Mouse (Mus musculus) A20 (cell line): ENCODE measurements around the gene Lamb3.

Experiments
- DNase-seq: peaks from one replicate; pipeline ENCODE4 v3.0.0-alpha.2; 2011; ENCODE audit warnings: low read depth, low spot score

Gene Lamb3

DNA sequence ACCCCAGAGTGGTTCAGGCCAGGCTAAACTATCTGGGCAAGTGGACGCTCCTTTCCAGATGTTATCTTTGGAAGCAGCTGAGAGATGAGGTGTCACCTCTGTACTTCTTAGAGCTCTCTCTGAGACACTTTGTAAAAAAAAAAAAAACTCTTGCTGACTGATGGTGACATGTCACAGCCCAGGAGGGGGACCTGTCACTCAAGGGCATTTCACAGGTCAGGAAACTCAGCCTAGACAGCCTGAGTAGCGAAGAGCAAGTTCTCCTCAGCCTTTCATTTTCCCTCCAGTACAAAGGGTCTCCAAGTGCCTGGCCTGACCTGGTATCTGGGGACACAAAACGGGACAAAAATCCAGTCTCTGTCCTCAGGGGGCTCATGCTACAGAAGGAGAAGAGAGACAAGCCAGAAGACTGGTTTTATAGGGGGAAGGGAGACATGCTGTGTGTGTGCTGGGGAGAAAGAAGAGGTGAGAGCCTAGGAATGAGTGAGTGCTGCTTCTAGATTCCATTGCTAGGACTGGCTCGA is 130.3 kb downstream of the Lamb3 start:
- DNase-seq = no peak

DNA sequence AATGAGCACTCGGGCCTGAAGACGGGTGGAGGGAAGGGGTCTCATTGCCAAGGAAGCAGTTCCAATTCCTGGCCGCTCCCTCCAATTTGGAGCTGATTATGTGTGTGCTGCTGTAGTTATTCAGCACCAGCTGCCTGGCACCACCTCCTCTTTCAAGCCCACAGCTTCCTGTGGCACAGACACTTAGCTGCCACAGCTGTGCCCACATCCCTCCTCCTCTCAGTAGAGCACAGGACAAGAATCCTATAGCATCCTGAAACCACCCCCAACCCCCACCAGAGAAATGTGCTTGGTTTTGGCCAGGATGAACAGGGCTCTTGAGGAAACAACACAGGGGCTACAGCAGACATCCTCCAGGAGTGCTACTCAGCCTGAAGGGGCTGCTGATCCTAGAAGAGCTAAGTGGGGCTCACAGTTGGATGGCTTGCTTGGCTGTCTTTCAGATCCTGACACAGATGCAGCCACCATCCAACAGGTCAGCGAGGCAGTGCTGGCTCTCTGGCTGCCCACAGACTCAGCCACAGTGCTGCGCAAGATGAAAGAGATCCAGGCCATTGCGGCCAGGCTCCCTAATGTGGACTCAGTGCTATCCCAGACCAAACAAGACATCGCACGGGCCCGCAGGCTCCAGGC is 131.0 kb downstream of the Lamb3 start:
- DNase-seq = no peak

DNA sequence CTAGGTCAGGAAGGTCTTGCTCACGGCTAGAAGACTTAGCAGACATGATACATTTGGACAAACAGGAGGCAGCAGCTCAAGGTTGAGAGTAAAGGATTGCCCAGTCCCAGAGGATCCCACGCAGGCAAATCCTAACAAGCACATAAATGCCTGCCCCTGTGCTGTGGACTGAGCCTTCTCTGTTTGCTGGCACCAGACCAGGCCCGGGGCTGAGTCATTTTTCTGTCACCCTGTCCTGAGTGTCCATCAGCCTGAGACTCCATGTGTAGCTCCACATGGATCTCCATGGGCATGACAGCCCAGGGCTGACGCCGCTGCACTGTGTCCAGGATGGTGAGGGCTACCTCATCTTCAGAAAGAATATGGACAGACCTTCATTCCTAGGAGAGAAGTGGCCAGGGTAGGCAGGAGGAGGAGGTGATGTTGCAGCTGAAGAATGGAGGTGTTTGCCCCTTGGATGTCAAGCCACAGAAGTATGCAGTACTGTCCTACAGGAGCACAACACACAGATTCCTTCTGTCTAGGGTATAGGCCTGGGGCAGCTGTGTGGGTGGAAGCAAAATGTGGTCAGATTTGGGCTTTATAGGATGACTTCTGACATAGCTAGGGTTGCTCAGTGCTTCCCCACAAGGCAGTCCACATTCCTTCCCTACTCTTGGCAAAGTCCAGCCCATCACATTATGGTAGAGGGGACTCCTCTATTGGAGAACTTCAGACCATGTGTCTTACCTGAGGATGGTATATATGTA is 134.9 kb downstream of the Lamb3 start:
- DNase-seq = no peak

DNA sequence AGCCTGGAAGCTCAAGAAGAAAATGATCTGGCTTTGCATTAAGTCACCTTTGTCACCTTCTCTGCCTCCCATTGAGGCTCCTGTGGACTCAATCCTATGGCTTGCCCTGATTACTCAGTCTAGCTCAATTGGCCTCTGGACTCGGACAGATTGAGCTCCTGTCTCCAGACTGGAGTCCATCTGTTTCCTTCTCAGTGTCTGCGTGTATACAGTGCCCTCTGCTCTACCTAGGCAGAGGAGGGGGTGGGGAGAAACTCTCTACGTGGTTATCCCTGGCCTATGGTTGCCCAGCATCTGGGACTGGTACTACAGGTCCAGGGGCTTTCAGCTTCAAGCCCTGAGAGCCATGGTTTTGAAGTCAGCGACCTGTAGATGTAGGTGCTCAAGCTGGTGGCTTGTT is 136.4 kb downstream of the Lamb3 start:
- no peak for DNase-seq

DNA sequence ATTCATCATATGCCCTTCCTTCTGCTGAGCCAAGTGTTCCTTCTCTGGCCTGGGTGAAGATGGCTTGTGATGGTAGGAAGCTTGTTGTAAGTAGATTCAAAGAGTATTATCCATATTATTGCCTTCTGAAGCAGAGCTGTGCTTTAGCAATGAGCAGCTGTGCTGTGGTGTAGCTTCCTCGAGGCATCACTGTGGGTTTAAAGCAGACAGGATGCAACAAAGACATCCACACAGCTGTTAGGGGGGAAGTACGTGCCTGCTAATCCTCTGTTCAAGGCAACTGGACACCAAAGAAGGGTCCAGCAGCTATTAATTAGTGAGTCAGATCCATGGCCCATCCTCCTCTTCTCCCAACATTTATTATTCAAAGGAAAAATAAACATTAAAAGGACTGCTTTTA is 137.5 kb downstream of the Lamb3 start:
- DNase-seq = no peak

DNA sequence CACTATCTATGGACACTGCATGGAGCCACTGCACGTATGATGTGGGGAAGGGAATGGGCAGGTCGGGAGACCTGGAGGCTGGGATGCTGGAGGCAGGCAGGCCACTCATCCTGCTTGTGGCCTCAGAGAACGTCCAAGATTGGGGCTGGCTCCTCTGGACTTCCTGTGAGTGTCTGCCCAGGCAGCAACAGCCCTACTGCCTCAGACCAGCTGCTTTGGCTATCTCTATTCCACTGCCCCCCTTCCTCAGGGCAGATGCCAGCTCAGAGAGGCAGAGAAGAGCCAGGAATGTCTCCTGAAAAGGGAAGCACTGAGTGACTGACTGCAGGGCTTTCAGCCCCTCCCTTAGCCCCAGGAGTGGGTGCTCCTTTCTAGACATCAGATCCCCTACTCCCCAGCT is 139.4 kb downstream of the Lamb3 start:
- no peak for DNase-seq

DNA sequence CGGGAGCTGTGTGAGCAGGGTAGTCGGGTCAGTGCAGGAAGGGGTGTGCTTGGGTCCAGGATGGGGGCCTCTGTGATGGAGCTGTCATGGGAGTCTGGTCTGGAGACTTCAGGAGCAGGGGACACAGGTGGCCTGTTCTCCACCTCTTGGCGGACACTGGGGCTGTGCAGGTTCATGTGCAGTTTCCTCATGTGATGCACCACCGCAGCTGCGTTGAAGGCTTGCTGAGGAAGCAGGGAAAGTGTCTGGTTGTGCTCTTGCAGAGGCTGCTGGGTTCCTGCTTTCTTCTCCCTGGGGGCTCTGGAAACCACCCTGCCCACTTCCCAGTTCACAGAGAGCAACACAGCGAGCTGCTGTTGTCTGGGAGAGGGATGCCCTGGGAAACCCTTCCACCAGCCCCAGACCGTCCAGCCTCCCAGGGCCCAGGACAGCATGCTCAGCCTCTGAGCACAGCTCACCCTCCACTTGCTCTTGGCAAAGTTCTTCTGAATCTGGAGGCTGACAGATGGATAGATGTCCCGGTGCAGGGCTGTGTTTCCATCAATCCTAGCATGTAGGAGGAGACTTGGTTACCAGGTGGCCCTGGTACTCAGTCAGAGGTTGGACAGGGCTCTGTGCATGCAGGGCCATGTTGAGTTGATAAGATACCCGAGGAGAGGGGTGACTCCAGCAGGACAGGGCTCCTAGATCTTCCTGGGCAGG is 140.9 kb downstream of the Lamb3 start:
- no peak for DNase-seq

DNA sequence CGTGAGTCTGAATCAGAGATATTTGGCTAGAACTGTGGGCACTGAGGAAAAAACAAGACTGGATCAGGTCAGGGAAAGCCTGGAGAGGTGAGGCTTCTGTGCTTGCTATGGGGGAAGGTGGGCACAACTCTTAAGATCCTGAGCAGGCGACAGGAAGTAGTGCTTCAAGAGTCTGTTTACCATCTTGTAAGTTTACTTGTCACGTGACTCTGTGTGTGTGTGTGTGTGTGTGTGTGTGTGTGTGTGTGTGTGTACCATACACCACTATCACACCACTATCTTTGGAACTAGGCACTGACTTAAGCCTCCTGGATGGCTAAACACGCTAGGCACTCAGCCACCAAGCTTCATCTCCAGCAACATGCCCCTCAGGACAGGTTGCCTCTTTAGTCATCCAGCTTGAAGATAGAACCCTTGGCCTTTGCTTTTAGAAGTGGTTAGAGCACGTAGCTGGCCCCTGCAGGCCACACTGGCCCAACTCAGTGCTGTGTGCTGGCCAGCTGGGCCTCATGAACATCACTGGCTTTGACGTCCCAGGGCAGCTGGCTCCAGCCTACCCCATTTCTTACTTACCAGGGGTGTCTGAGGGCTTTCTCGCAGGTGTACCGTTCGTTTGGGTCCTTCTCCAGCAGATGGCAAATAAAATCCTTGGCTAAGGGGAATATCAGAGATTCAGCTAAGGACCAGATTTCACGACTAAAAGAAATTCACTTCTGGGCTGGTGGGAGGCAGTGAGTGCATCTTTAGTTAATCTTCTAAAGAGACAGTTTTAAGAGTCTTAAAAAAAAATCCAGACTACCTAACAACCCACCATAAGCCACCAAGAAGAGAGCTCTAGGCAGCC is 142.4 kb downstream of the Lamb3 start:
- DNase-seq = no peak

DNA sequence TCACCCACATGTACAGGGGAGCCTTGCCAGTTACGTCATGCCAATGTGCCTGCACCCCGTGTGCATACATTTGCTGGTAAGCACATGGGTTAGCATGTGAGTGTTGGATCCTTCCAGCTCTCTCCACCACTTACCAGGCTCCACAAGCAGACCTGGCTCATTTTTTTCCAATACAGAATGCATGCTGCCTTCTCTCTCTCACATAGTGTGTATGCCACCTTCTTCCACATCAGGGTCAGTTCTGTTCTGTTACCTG is 143.0 kb downstream of the Lamb3 start:
- no peak for DNase-seq

DNA sequence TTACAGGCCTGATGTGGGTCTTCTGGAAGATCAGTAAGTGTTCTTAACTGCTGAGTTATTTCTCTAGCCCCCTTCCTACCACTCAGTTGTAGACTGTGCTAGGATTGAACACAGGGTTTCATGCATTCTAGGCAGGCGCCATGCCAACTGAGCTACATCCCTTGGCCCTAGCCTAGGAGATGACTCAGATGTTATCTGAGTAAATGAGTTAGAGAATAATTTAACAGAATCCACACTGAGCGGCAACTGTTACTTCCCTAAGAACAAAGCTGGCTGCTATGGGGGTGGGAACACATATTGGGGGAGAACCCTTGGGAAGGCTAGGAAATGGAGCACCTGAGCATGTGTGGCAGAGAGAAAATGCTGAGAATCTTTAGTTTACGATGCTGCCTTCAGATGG is 144.1 kb downstream of the Lamb3 start:
- DNase-seq = no peak

DNA sequence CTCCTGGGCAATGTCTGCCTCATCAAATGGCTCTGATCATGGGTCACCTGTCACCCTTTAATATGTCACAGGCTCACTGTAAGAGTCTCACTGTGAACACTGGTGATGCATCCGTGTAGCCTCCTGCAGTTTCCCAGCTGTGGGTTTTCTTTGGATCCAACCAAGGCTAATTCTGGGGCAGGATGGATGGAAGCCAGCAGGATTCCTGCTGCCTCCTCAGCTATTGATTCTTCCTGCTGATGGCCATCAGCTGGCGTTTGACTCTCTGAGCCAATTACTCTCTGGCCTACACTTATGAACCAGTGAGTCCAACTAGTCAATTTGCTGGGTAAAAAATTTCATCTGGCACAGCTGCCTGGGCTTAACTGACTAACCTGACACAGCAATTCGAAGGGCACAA is 151.7 kb downstream of the Lamb3 start:
- DNase-seq = no peak

DNA sequence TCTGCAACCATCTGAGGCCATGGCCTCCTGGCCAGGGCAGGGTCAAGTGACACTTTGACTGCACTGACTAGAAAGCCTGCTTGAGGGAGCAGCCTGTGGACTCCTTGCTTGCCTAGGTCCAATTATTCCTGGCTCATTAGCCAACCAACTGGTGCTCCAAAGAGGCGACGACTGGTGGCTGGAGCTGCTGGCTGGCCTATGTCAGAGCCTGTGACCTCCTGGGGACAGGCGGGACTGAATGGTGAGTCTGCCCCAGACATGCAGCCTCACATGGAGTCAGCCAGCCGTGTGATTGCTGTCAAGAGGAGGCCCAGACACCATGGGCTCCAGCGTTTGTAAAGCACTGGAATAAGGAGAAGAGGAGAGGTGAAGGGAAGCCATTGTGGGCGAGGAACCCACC is 153.7 kb downstream of the Lamb3 start:
- no peak for DNase-seq

DNA sequence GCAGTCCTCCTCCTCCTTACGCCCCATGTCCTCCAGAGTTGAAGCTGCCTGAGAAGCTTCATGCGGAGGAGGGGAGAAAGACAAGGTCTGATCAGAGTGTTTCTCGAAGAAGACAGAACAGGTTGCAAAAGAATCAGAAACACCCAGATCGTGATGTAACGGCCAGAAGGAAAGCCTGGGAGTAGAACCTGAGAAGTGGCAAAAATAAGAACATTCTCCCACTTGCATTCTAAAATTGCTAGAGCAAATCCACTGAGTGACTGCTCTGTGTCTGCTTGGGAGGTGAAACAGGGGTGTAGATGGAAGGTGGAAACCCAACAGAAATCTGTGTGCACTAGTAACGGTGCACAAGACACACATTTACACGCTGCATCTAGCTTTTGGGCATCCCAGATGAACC is 154.6 kb downstream of the Lamb3 start:
- no peak for DNase-seq

DNA sequence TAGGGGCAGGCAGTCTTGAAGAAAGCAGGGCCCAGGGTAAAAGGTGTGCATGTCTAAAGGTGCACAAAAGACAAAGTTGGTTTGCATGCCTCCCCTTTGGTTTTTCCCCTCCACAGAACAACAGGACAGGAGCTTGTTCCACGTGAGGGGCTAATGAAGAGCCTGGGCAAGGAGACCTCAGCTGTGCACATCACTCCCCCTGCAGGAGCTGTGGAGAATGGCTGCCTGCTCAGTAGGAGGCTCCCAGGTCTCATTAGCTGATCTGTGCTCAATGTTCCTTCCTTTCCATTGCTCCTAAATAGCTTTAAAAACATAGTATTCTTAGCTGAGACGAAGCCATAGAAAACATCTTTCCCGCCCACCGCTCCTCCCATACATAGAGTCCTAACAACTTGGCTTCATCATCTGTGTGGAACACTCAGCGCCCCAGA is 156.3 kb downstream of the Lamb3 start:
- DNase-seq = peak; percentile 41

DNA sequence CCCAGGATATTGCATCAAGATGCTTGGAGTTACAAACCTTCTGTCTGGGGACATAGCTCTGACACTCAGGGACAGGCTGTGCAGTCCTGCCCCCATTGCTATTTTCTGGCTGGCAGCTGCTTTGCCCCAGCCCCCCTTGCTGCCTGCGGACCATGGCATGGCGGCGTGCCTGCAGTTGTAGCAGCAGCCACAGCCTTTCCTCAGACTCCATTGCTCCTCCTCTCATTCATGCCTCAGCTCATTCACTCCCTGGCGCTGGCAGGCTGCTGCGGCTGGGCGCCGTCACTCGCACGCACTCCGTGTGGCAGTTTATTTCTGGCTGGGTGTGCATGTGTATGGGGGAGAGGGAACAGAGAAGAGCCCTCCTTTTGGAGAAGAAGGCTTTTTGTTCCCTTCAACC is 160.6 kb downstream of the Lamb3 start:
- no peak for DNase-seq

DNA sequence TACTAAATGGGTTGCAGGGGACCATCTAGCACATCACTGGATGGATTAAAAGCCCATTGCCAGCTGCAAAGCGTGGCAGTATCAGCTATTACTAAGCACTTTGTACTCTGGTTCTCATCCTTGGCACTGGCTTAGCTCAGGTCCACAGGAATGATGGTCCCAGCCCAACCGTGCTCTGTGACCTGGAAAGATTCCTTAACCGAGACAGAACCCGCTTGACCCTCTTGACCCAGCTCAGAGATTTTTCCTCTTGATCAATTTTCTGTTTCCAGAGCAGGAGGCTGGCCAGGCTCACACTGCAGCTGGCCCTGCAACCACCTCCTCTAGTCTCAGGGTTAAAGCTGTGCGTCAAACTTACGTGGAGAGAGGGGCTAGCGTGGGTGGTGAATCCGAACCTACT is 161.6 kb downstream of the Lamb3 start:
- no peak for DNase-seq

DNA sequence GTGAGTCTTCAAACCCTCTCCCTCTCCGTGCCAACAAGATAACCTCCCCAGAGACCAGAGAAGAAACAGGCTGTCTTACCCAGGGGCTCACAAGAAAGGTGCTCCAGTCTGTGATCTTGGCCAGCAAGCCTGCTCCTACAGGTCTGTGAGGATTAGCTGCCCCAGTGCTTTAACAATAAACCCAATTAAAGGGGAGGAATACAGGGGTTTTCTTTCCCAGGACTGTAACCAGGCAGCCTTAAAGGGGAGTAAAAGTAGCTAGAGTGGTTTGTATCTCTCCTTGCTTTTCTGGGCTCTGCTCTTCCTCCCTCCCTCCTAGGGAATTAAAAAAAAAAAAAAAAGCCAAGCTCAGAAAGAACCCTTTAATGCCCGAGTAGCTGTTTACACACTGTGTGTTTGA is 162.6 kb downstream of the Lamb3 start, which contains the start of gene Camk1g:
Gene Camk1g (minus strand): TSS at position 203 of the 400 bp plus-strand sequence.
- no peak for DNase-seq

DNA sequence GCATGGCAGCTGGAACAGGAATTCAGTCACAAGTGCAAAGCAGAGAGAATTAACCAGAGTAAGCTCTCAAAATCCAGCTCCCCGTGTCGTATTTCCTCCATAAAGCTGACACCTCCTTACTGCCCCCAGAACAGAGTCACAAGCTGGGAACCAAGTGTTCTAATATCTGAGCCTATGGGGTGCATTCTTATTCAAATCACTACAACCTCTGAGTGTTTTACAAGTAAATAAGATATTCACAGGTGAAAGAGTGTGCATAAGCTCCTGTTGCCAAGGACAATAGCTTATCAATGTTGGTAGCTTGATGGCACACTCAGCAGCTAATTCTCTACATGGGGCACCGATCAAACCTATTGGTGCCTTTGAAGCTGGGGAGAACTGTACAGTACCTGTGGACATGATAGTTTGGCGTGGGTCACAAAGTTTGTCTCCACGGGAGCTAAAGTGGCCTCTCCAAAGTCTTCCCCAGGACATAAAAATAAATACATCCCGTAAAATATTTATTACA is 166.5 kb downstream of the Lamb3 start:
- DNase-seq = no peak

DNA sequence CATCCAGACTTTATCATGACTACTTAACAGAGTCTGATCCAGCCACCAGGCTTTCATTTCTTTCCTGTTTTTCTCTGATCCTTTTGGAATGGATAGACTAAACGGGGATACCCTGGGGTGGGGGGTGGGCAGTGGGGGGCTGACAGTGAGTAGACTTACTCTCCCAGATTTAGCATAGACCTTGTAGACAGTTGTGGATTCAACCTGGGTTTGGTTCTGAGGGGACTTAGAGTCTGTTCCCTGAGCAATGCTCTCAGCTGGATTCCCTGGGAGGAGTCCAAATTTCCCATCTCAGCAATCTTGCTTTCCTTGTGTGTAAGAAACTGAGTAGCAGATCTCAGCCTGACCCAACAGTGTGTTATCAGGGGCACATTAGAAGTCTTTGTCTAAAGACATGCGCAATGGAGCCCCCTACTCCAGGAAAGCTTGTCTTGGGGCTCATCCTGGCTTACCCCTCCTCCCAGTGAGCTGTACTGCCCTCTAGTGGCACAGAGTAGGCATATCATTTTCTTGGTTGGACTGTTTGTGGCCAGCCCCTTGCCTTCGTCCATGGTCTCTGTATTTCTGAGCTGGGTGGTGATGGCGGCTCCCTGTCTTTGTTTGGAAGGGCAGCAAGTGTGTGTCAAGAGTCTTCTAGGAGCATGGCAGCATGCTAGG is 169.1 kb downstream of the Lamb3 start:
- DNase-seq = peak; percentile 49

DNA sequence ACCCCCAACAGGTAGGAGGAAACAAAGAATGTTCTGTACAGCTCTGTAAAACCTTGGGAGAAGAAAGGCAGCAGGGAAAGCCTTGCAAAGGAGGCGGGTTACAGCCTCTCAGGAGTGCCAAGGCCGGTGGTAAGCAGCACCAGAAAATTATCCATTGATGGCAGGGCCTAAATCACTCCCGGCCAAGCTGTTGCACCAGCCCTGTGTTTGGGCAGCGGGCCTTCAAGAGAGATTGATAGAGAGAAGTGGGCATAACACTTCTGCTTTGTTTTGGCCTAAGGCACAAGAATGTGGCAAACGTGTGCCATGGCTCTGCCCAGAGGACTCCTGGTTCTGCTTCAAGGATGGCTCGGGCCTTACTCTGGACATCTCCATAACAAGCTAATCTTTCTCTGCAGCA is 172.1 kb downstream of the Lamb3 start:
- DNase-seq = no peak

DNA sequence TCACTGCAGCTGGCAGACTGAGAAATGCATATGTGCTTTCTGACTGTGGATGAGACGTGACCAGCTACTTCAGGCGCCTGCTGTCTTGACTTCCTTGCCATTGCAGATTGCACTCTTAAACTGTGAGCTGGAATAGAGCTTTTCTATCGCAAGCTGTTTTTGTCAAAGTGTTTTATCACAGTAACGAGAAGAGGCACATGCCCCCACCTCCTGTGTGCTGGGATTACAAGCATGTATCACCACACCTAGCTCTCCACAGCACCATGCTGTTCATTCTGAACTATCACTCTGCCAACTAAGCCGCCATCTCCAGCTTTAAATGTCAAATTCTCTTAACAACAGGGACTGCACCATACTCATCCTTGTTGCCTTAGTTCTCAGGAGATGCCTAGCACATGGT is 173.4 kb downstream of the Lamb3 start:
- no peak for DNase-seq
